Mouse (Mus musculus): ENCODE measurements at regions not wholly inside any gene's neighbourhood (a gene's known extent, or its start where the extent isn't known, plus 50 kb on each side); places are given as distances from the start of the nearest gene placed in this dataset.

- no peaks in the 10 kb centered on the region for H3K9me3 ChIP-seq (ENCODE audit: control insufficient read depth, low read length)
- WGBS = 81% methylated on average over 2 of the region's 2 CpGs
- no peak overlapping the region for H3K4me2 ChIP-seq (replicated peaks)
- no peaks in the 10 kb centered on the region for H3K36me3 ChIP-seq (replicated peaks; ENCODE audit: control insufficient read depth, insufficient read depth)
- ATAC-seq (ENCODE audit: low FRiP score) (no peak), DNase-seq (ENCODE audit: low spot score) (no peak)
- no peak overlapping the region for H3K4me3 ChIP-seq (replicated peaks; ENCODE audit: low read length)
- no peaks in the 10 kb centered on the region for H3K4me1 ChIP-seq (replicated peaks; ENCODE audit: control insufficient read depth, insufficient read depth, low read length)
- no peaks in the 10 kb centered on the region for H3K27me3 ChIP-seq (ENCODE audit: control insufficient read depth, insufficient read depth, low read length)
- no peak overlapping the region for H3K9ac ChIP-seq
- H3K27ac ChIP-seq = no peak overlapping the region
These were observed 172.3 kb upstream of the Nrip1 start for GRCm38 (mm10) chr16:76545942-76546341.

- ATAC-seq (ENCODE audit: low FRiP score) = no peak
- H3K27me3 ChIP-seq (ENCODE audit: control insufficient read depth, insufficient read depth, low read length) = no peaks in the 10 kb centered on the region
- H3K27ac ChIP-seq = no peak overlapping the region
- 0 out of 2 replicates have a peak, but pooled peaks cover 3% of the 10 kb centered on the region for H3K4me1 ChIP-seq (replicated peaks; ENCODE audit: control insufficient read depth, insufficient read depth, low read length)
- no peak for DNase-seq (ENCODE audit: low spot score)
- H3K4me2 ChIP-seq (replicated peaks) = no peak overlapping the region
- H3K9ac ChIP-seq = no peak overlapping the region
- no peak overlapping the region for H3K4me3 ChIP-seq (replicated peaks; ENCODE audit: low read length)
- no peaks in the 10 kb centered on the region for H3K9me3 ChIP-seq (ENCODE audit: control insufficient read depth, low read length)
- H3K36me3 ChIP-seq (replicated peaks; ENCODE audit: control insufficient read depth, insufficient read depth) = no peaks in the 10 kb centered on the region
- 87% methylated on average over 4 of the region's 4 CpGs for WGBS
These were observed 171.3 kb upstream of the Nrip1 start for GRCm38 (mm10) chr16:76544972-76545371.

- 65% methylated on average over 5 of the region's 5 CpGs for WGBS
- Histone ChIP-seq H3K4me3 (replicated peaks; ENCODE audit: low read length) (no peak overlapping the region), H3K9ac (no peak overlapping the region), H3K4me2 (replicated peaks) (no peak overlapping the region), H3K27ac (no peak overlapping the region), H3K36me3 (replicated peaks; ENCODE audit: control insufficient read depth, insufficient read depth) (no peaks in the 10 kb centered on the region), H3K9me3 (ENCODE audit: control insufficient read depth, low read length) (no peaks in the 10 kb centered on the region), H3K27me3 (ENCODE audit: control insufficient read depth, insufficient read depth, low read length) (no peaks in the 10 kb centered on the region), H3K4me1 (replicated peaks; ENCODE audit: control insufficient read depth, insufficient read depth, low read length) (0 out of 2 replicates have a peak, but pooled peaks cover 7% of the 10 kb centered on the region)
- no peak for DNase-seq (ENCODE audit: low spot score)
- no peak for ATAC-seq (ENCODE audit: low FRiP score)
These were observed 167.3 kb upstream of the Nrip1 start for GRCm38 (mm10) chr16:76540964-76541363.

- Histone ChIP-seq H3K27me3 (ENCODE audit: control insufficient read depth, insufficient read depth, low read length) (no peaks in the 10 kb centered on the region), H3K27ac (no peak overlapping the region), H3K9ac (no peak overlapping the region), H3K4me3 (replicated peaks; ENCODE audit: low read length) (no peak overlapping the region), H3K9me3 (ENCODE audit: control insufficient read depth, low read length) (no peaks in the 10 kb centered on the region), H3K36me3 (replicated peaks; ENCODE audit: control insufficient read depth, insufficient read depth) (no peaks in the 10 kb centered on the region), H3K4me1 (replicated peaks; ENCODE audit: control insufficient read depth, insufficient read depth, low read length) (0 out of 2 replicates have a peak, but pooled peaks cover 7% of the 10 kb centered on the region), H3K4me2 (replicated peaks) (no peak overlapping the region)
- no peak for ATAC-seq (ENCODE audit: low FRiP score)
- WGBS = 60% methylated on average over 8 of the region's 8 CpGs
- DNase-seq (ENCODE audit: low spot score) = no peak
These were observed 166.8 kb upstream of the Nrip1 start for GRCm38 (mm10) chr16:76540328-76540923.

GRCm38 (mm10) chr16:76539669-76540068, 166.0 kb upstream of the Nrip1 start:
- H3K4me1 ChIP-seq (replicated peaks; ENCODE audit: control insufficient read depth, insufficient read depth, low read length) = 0 out of 2 replicates have a peak, but pooled peaks cover 7% of the 10 kb centered on the region
- peak; percentile 74; the same call in 1 of the 2 replicates for ATAC-seq (ENCODE audit: low FRiP score)
- H3K9ac ChIP-seq = no peak overlapping the region
- WGBS = 3% methylated on average over 6 of the region's 6 CpGs
- H3K4me2 ChIP-seq (replicated peaks) = no peak overlapping the region
- no peaks in the 10 kb centered on the region for H3K36me3 ChIP-seq (replicated peaks; ENCODE audit: control insufficient read depth, insufficient read depth)
- no peak overlapping the region for H3K4me3 ChIP-seq (replicated peaks; ENCODE audit: low read length)
- no peak overlapping the region for H3K27ac ChIP-seq
- no peaks in the 10 kb centered on the region for H3K27me3 ChIP-seq (ENCODE audit: control insufficient read depth, insufficient read depth, low read length)
- DNase-seq (ENCODE audit: low spot score) = peak; percentile 33
- no peaks in the 10 kb centered on the region for H3K9me3 ChIP-seq (ENCODE audit: control insufficient read depth, low read length)

- H3K27me3 ChIP-seq (ENCODE audit: control insufficient read depth, insufficient read depth, low read length) = no peaks in the 10 kb centered on the region
- no peaks in the 10 kb centered on the region for H3K9me3 ChIP-seq (ENCODE audit: control insufficient read depth, low read length)
- 0 out of 2 replicates have a peak, but pooled peaks cover 7% of the 10 kb centered on the region for H3K4me1 ChIP-seq (replicated peaks; ENCODE audit: control insufficient read depth, insufficient read depth, low read length)
- H3K4me3 ChIP-seq (replicated peaks; ENCODE audit: low read length) = no peak overlapping the region
- H3K9ac ChIP-seq = no peak overlapping the region
- no peak overlapping the region for H3K4me2 ChIP-seq (replicated peaks)
- no peak overlapping the region for H3K27ac ChIP-seq
- H3K36me3 ChIP-seq (replicated peaks; ENCODE audit: control insufficient read depth, insufficient read depth) = no peaks in the 10 kb centered on the region
- DNase-seq (ENCODE audit: low spot score) (no peak), ATAC-seq (ENCODE audit: low FRiP score) (no peak)
- WGBS = 91% methylated on average over 11 of the region's 11 CpGs
These were observed 164.2 kb upstream of the Nrip1 start for GRCm38 (mm10) chr16:76537871-76538270.

GRCm38 (mm10) chr16:76532928-76533217, 159.2 kb upstream of the Nrip1 start:
- WGBS = 92% methylated on average over 8 of the region's 8 CpGs
- Histone ChIP-seq H3K9ac (no peak overlapping the region), H3K27me3 (ENCODE audit: control insufficient read depth, insufficient read depth, low read length) (no peaks in the 10 kb centered on the region), H3K36me3 (replicated peaks; ENCODE audit: control insufficient read depth, insufficient read depth) (no peaks in the 10 kb centered on the region), H3K4me2 (replicated peaks) (no peak overlapping the region), H3K9me3 (ENCODE audit: control insufficient read depth, low read length) (no peaks in the 10 kb centered on the region), H3K4me1 (replicated peaks; ENCODE audit: control insufficient read depth, insufficient read depth, low read length) (no peaks in the 10 kb centered on the region), H3K4me3 (replicated peaks; ENCODE audit: low read length) (no peak overlapping the region), H3K27ac (no peak overlapping the region)
- no peak for DNase-seq (ENCODE audit: low spot score)
- ATAC-seq (ENCODE audit: low FRiP score) = no peak

- Histone ChIP-seq H3K27me3 (ENCODE audit: control insufficient read depth, insufficient read depth, low read length) (no peaks in the 10 kb centered on the region), H3K9ac (no peak overlapping the region), H3K27ac (no peak overlapping the region), H3K36me3 (replicated peaks; ENCODE audit: control insufficient read depth, insufficient read depth) (no peaks in the 10 kb centered on the region), H3K4me1 (replicated peaks; ENCODE audit: control insufficient read depth, insufficient read depth, low read length) (no peaks in the 10 kb centered on the region), H3K4me2 (replicated peaks) (no peak overlapping the region), H3K4me3 (replicated peaks; ENCODE audit: low read length) (no peak overlapping the region), H3K9me3 (ENCODE audit: control insufficient read depth, low read length) (no peaks in the 10 kb centered on the region)
- ATAC-seq (ENCODE audit: low FRiP score) (no peak), DNase-seq (ENCODE audit: low spot score) (no peak)
- WGBS = 82% methylated on average over 19 of the region's 19 CpGs
These were observed 158.7 kb upstream of the Nrip1 start for GRCm38 (mm10) chr16:76532142-76532927.

- no peaks in the 10 kb centered on the region for H3K4me1 ChIP-seq (replicated peaks; ENCODE audit: control insufficient read depth, insufficient read depth, low read length)
These were observed 157.3 kb upstream of the Nrip1 start for GRCm38 (mm10) chr16:76530886-76531285.

More at GRCm38 (mm10) chr16:76530886-76531285, 157.3 kb upstream of the Nrip1 start:
- no peaks in the 10 kb centered on the region for H3K27me3 ChIP-seq (ENCODE audit: control insufficient read depth, insufficient read depth, low read length)
- H3K9me3 ChIP-seq (ENCODE audit: control insufficient read depth, low read length) = no peaks in the 10 kb centered on the region
- no peaks in the 10 kb centered on the region for H3K36me3 ChIP-seq (replicated peaks; ENCODE audit: control insufficient read depth, insufficient read depth)
- no peak overlapping the region for H3K9ac ChIP-seq
- 97% methylated on average over 3 of the region's 3 CpGs for WGBS
- no peak for ATAC-seq (ENCODE audit: low FRiP score)
- no peak overlapping the region for H3K4me2 ChIP-seq (replicated peaks)
- no peak overlapping the region for H3K4me3 ChIP-seq (replicated peaks; ENCODE audit: low read length)
- H3K27ac ChIP-seq = no peak overlapping the region
- no peak for DNase-seq (ENCODE audit: low spot score)

Measured in hindbrain, embryonic 14.5 days (tissue).